ENCODE assay signal across 8 mouse cellular contexts in genomic region chr11:59135904-59136452, GRCm38 (mm10). TPM values are rescaled to one million over a fixed set of nuclear protein-coding genes. Genes with fewer than 3 reads are reported as not detected.
DNase-seq lines count a peak whose midpoint lies in the region; ATAC-seq and TF ChIP-seq lines count a peak whose summit lies in the region.

Gene Obscn, minus strand, starts transcription at chr11:59136402.

- H3K9ac ChIP-seq in hindbrain, postnatal 0 days (replicated peaks; ENCODE audit: low read length), result peak within 1 kb of the TSS; percentile 30; the same call in 1 of the 2 replicates
- no peak within 1 kb of the TSS for H3K9ac ChIP-seq in stomach, embryonic 15.5 days

- H3K27ac ChIP-seq in hindbrain, postnatal 0 days, result no peak within 1 kb of the TSS
- H3K27ac ChIP-seq in stomach, embryonic 15.5 days, result no peak within 1 kb of the TSS

- no peak for TF ChIP-seq CTCF in hindbrain, postnatal 0 days (IDR thresholded peaks at IDR 0.05; ENCODE audit: low read depth)

- peak; percentile 20 for DNase-seq in right cerebral cortex, postnatal 4 days
- DNase-seq in right cerebral cortex, postnatal 10 days (ENCODE audit: low spot score in 2 of 2), result no peak
- DNase-seq in gastrocnemius, postnatal 14 days, result no peak
- DNase-seq in hindbrain, postnatal 0 days (ENCODE audit: low spot score), result peak; percentile 8
- no peak for DNase-seq in frontal cortex, postnatal 14 days (ENCODE audit: low spot score in 2 of 2)
- no peak for DNase-seq in embryo, embryonic 10 days (ENCODE audit: low spot score)

- no peaks in the 10 kb centered on the region for H3K4me1 ChIP-seq in hindbrain, postnatal 0 days (ENCODE audit: insufficient read depth, low read length)
- peaks cover 7% of the 10 kb centered on the region; the same call in 1 of the 2 replicates for H3K4me1 ChIP-seq in stomach, embryonic 15.5 days

- H3K4me3 ChIP-seq in hindbrain, postnatal 0 days (ENCODE audit: low read length), result peak within 1 kb of the TSS; percentile 30
- peak within 1 kb of the TSS; percentile 19 for H3K4me3 ChIP-seq in stomach, embryonic 15.5 days (replicated peaks)

- WGBS in hindbrain, postnatal 0 days, result 17% methylated on average over 44 of the region's 44 CpGs
- 18% methylated on average over 44 of the region's 44 CpGs for WGBS in stomach, embryonic 15.5 days

- peak within 1 kb of the TSS; percentile 51 for H3K4me2 ChIP-seq in hindbrain, postnatal 0 days (ENCODE audit: low read depth, low read length)
- H3K4me2 ChIP-seq in stomach, embryonic 15.5 days, result peak within 1 kb of the TSS; percentile 50

- no peaks in the 10 kb centered on the region for H3K9me3 ChIP-seq in hindbrain, postnatal 0 days (ENCODE audit: low read length)
- no peaks in the 10 kb centered on the region for H3K9me3 ChIP-seq in stomach, embryonic 15.5 days

- ATAC-seq in hindbrain, postnatal 0 days, result peak; percentile 24; the same call in 1 of the 2 replicates
- no peak for ATAC-seq in stomach, embryonic 15.5 days (ENCODE audit: insufficient read depth, low FRiP score, low read depth)
- ATAC-seq in granulocyte monocyte progenitor cell, adult 5-6 weeks (replicated peaks; ENCODE audit: poor library complexity, severe bottlenecking), result no peak

- H3K27me3 ChIP-seq in hindbrain, postnatal 0 days (ENCODE audit: insufficient read depth, low read length), result peaks cover 37% of the 10 kb centered on the region
- peaks cover 54% of the 10 kb centered on the region for H3K27me3 ChIP-seq in stomach, embryonic 15.5 days (replicated peaks)

- intact Hi-C loops in gastrocnemius, postnatal 14 days (cut with DNase I; ENCODE audit: low total_unique reads), result no loop called here

- no peaks in the 10 kb centered on the region for H3K36me3 ChIP-seq in hindbrain, postnatal 0 days (ENCODE audit: insufficient read depth, low read length)
- H3K36me3 ChIP-seq in stomach, embryonic 15.5 days, result no peaks in the 10 kb centered on the region

RNA-seq across cellular contexts. Expression of gene Obscn, which starts in this region (rescaled TPM):
- 100 to 1,000 TPM; 708 to 848 TPM for total RNA-seq in gastrocnemius, postnatal 14 days (2021)
- total RNA-seq in hindbrain, postnatal 0 days (2014; rRNA removed), result 2.3 and 2.8 TPM in 2 replicates
- 0.30 and 0.41 TPM in 2 replicates for polyA plus RNA-seq in hindbrain, postnatal 0 days (2015; fragmentation: Nextera tagmentation; extraction: Ambion mirVana)
- 0.73 and 0.80 TPM in 2 replicates for polyA plus RNA-seq in stomach, embryonic 15.5 days (2015; fragmentation: Nextera tagmentation; extraction: Ambion mirVana)
- not detected in 2 replicates for total RNA-seq in granulocyte monocyte progenitor cell, adult 5-6 weeks (2014; fragmentation: Nextera tagmentation)
- total RNA-seq in granulocyte monocyte progenitor cell, adult 5-6 weeks (2017), result not detected in 2 replicates

Comparison
In these comparisons a context has a peak if more than half of its experiments do, and no peak if none do; other contexts are left out.
1. RNA of gene Obscn (total RNA-seq): 708 to 848 TPM in gastrocnemius, postnatal 14 days; 2.3 to 2.8 TPM in hindbrain, postnatal 0 days and not detected in granulocyte monocyte progenitor cell, adult 5-6 weeks; every median in the first group is over 100 times any median in the second.
2. DNase-seq: peak in right cerebral cortex, postnatal 4 days (single experiment) and hindbrain, postnatal 0 days (single experiment); none in right cerebral cortex, postnatal 10 days (0 of 2), gastrocnemius, postnatal 14 days (single experiment), frontal cortex, postnatal 14 days (0 of 2) and embryo, embryonic 10 days (single experiment).